Mouse (Mus musculus) liver, adult 2 months (tissue): ENCODE results near the gene Mipep. TPM values are rescaled to one million over a fixed set of nuclear protein-coding genes. Genes with fewer than 3 reads are reported as not detected.

Experiments
- DNase-seq: peaks from one replicate; pipeline ENCODE4 v3.0.0-alpha.2; 2011; ENCODE audit warnings: low read depth, low spot score; ENCODE audit errors: extremely low read depth
- H3K27ac ChIP-seq: fragments of 200-500 bp; replicated peaks from 2 replicates; pipeline ENCODE4 v1.5.1; 2012; ENCODE audit warnings: low read depth, mild to moderate bottlenecking, control low read depth, inconsistent platforms, low read length; ENCODE audit not compliant: insufficient read depth
- H3K27me3 ChIP-seq: fragments of 200-500 bp; 2 replicates; pipeline ENCODE4 v1.6.1; 2012; ENCODE audit warnings: mild to moderate bottlenecking, moderate library complexity, low read length, inconsistent platforms; ENCODE audit not compliant: control insufficient read depth, insufficient read depth
- H3K36me3 ChIP-seq: fragments of 200-500 bp; 2 replicates; pipeline ENCODE4 v1.6.1; 2012; ENCODE audit warnings: low read length, inconsistent platforms; ENCODE audit not compliant: control insufficient read depth, insufficient read depth
- H3K4me1 ChIP-seq: fragments of 200-500 bp; 2 replicates; pipeline ENCODE4 v1.6.1; 2011; ENCODE audit warnings: low read length; ENCODE audit not compliant: control insufficient read depth, insufficient read depth
- H3K4me3 ChIP-seq: fragments of 200-500 bp; 2 replicates; pipeline ENCODE4 v1.5.1; 2011; ENCODE audit warnings: low read depth, mild to moderate bottlenecking, control low read depth, low read length, moderate library complexity; ENCODE audit not compliant: insufficient read depth
- H3K79me2 ChIP-seq: fragments of 200-500 bp; 2 replicates; pipeline ENCODE4 v1.6.1; 2012; ENCODE audit warnings: inconsistent platforms, mild to moderate bottlenecking, low read length, moderate library complexity; ENCODE audit not compliant: control insufficient read depth, insufficient read depth
- H3K9ac ChIP-seq: fragments of 200-500 bp; 2 replicates; pipeline ENCODE4 v1.6.1; 2012; ENCODE audit warnings: low read depth, mild to moderate bottlenecking, control low read depth, inconsistent platforms, low read length
- CTCF ChIP-seq: fragments of 200-500 bp; IDR thresholded peaks from 2 replicates; pipeline ENCODE4 v1.5.1; 2011; ENCODE audit warnings: low read depth, low read length, control low read depth
- POLR2A ChIP-seq: fragments of 200-500 bp; IDR thresholded peaks from 2 replicates; pipeline ENCODE4 v1.6.1; 2011; ENCODE audit warnings: low read length, control low read depth; ENCODE audit not compliant: insufficient read depth; ENCODE audit errors: extremely low read depth
- WGBS: fragments of 180-500 bp; shearing (Covaris S2); methylation state at CpG from one replicate; pipeline ENCODE4 v1.1.7; 2018; 5-methylcytosine and 5-hydroxymethylcytosine counted together
- polyA plus RNA-seq: library from polyadenylated mRNA; depleted of rRNA; stranded (reverse); fragments of >200 nt; gene quantifications from 2 replicates; pipeline ENCODE4 v1.2.3, GENCODE M21; 2012
- total RNA-seq: library from RNA; depleted of rRNA; stranded (reverse); fragments of >200 nt; gene quantifications from 2 replicates; pipeline ENCODE4 v1.2.3, GENCODE M21; 2014

Gene Mipep
- total and polyA plus RNA-seq, 2 experiments, result 13.9 to 30.1 TPM

DNA sequence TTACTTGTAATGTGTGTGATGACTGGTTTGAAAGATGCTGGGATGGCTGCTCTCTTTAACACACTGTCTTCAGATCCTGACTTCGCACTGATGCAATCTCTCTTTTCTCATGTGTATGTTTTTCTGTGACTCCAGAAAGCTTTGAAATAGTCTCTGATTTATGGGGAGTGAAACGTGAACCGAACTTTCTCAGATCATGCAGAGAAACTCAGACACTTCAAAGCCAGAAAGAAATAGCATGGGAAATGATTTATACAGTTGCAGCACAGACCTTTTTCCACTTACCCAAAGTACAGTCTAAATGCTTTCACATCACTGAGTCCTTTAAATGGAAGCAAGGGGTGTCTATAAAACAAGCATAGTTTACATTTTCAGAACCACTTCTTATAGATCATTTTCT lies 79.0 kb downstream of the Mipep start:
- no peaks in the 10 kb centered on the region for H3K27me3 ChIP-seq
- WGBS, result 89% methylated on average over 3 of the region's 3 CpGs

DNA sequence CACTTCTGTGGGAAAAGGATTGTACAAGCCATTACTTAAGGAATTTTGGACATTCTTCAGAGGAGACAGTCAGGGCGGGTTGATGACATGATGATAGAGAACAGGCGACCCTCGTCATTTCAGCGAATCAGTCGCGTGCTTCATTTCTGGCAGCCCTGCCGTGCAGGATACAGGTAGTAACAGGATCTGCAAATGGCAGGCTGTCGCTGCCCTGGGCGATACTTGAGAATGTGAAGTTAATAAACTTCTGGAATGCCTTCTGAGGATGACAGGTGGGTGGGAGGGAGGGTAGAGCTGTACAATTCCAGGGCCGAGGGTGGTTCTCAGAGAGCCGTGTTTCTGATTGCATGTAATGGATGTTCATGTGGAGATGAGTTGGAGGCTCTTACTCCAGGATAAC lies 82.0 kb downstream of the Mipep start:
- DNase-seq, result no peak
- Histone ChIP-seq H3K36me3 (peaks cover 2% of the 10 kb centered on the region; the same call in 1 of the 2 replicates), H3K27me3 (no peaks in the 10 kb centered on the region), H3K4me1 (no peaks in the 10 kb centered on the region), H3K79me2 (no peaks in the 10 kb centered on the region), H3K9ac (no peak overlapping the region), H3K27ac (no peak overlapping the region), H3K4me3 (no peak overlapping the region)
- TF ChIP-seq CTCF, result no peak
- no peak for TF ChIP-seq POLR2A
- 93% methylated on average over 11 of the region's 11 CpGs for WGBS

More for the DNA sequence above, 79.0 kb downstream of the Mipep start:
- no peak for DNase-seq
- Histone ChIP-seq H3K27ac (no peak overlapping the region), H3K9ac (no peak overlapping the region), H3K79me2 (no peaks in the 10 kb centered on the region), H3K4me3 (no peak overlapping the region), H3K4me1 (no peaks in the 10 kb centered on the region), H3K36me3 (peaks cover 2% of the 10 kb centered on the region; the same call in 1 of the 2 replicates)
- no peak for TF ChIP-seq POLR2A
- no peak for TF ChIP-seq CTCF

DNA sequence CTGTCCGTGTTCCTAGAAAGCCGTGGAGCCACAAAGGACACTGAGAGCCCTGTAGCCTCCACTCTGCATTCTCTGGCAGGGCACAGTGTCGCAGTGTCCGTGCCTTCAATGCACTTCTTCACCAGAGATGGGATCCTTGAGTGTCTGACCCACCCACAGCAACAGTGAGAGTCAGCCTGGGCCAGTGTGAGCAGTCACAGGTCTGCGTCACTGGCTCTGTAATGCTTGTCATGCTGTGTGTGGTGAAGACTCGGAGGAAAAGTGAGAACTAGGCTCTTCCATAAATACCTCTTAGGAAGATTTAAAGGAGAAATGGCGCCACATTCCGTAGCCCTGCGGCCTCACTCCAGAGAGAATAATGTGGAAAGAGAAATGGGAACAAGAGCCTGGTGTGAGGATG lies 84.0 kb downstream of the Mipep start:
- Histone ChIP-seq H3K79me2 (no peaks in the 10 kb centered on the region), H3K4me3 (no peak overlapping the region), H3K36me3 (peaks cover 4% of the 10 kb centered on the region; the same call in 1 of the 2 replicates), H3K27me3 (no peaks in the 10 kb centered on the region), H3K4me1 (no peaks in the 10 kb centered on the region), H3K27ac (no peak overlapping the region), H3K9ac (no peak overlapping the region)
- 97% methylated on average over 9 of the region's 9 CpGs for WGBS
- no peak for DNase-seq
- TF ChIP-seq POLR2A (no peak), CTCF (no peak)

DNA sequence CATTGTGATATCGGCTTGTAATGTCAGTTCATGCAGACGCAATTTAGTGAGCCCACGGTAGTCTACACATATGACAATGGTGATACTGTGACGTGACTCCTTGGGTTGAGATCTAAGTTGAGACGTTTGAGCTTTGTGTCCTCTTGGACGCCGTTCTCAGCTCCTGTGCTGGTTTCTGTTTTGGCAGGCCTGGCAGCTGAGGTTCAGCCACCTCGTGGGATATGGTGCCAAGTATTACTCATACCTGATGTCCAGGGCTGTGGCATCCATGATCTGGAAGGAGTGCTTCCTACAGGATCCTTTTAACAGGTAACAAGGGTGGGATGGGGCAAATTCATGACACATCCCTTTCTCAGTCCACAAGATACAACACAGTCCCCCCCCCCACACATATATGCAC lies 87.5 kb downstream of the Mipep start:
- Histone ChIP-seq H3K27ac (no peak overlapping the region), H3K9ac (no peak overlapping the region), H3K79me2 (no peaks in the 10 kb centered on the region), H3K27me3 (no peaks in the 10 kb centered on the region), H3K4me3 (no peak overlapping the region), H3K4me1 (no peaks in the 10 kb centered on the region), H3K36me3 (peaks cover 5% of the 10 kb centered on the region; the same call in 1 of the 2 replicates)
- WGBS, result 90% methylated on average over 8 of the region's 8 CpGs
- TF ChIP-seq POLR2A (no peak), CTCF (no peak)
- no peak for DNase-seq

DNA sequence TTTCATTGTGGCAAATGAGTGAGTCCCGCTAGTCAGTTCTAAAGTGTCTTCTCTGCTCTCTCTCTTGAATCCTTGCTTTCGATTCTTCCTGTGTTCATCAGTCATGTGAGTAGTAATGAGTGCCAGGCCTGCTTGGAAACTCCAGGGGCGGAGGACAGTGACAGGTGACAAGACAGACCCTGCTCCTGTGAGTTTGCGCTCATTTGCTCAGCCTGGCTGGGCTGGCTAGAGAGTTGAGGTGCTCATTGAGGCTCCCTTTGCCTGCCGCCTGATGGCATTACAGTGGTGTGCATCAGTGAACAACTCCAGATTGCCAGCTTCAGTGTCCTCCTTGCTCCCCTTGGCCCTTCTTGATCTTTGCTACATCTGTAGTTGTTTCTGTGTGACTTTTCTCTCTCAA lies 97.7 kb downstream of the Mipep start:
- H3K27me3 ChIP-seq, result no peaks in the 10 kb centered on the region
- H3K4me1 ChIP-seq, result no peaks in the 10 kb centered on the region
- H3K36me3 ChIP-seq, result no peaks in the 10 kb centered on the region
- 98% methylated on average over 5 of the region's 5 CpGs for WGBS
- H3K4me3 ChIP-seq, result no peak overlapping the region
- TF ChIP-seq CTCF, result no peak
- TF ChIP-seq POLR2A, result no peak
- H3K9ac ChIP-seq, result no peak overlapping the region
- DNase-seq, result no peak
- no peaks in the 10 kb centered on the region for H3K79me2 ChIP-seq
- H3K27ac ChIP-seq, result no peak overlapping the region

DNA sequence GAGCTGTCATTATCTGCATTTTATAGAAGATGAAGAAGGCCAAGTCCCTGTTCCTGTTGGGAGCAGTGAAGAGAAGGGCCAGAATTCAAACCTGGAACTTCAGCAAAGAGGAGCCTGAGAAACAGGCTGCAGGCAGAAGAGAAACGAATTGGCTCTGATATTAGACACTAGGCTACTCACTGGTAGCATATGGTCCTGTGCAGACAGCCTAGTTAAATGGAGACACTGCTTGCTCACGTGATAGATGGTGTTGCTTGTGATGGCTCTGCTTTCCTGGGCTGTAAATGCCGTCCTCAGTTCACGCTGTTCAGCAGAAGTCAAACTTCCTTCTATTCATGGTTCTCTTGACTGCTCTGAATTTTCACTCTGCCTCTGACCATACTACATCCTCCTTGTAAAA lies 98.3 kb downstream of the Mipep start:
- 90% methylated on average over 4 of the region's 4 CpGs for WGBS
- H3K79me2 ChIP-seq, result no peaks in the 10 kb centered on the region

More for the DNA sequence above, 98.3 kb downstream of the Mipep start:
- no peaks in the 10 kb centered on the region for H3K36me3 ChIP-seq
- H3K4me3 ChIP-seq, result no peak overlapping the region
- TF ChIP-seq CTCF, result no peak
- TF ChIP-seq POLR2A, result no peak
- no peaks in the 10 kb centered on the region for H3K27me3 ChIP-seq
- no peak overlapping the region for H3K9ac ChIP-seq
- no peak overlapping the region for H3K27ac ChIP-seq
- H3K4me1 ChIP-seq, result no peaks in the 10 kb centered on the region
- DNase-seq, result no peak
